Mouse (Mus musculus) lung, postnatal 0 days (tissue): ENCODE results near the gene Tubg2.

Experiments used
- CTCF ChIP-seq: IDR thresholded peaks from 2 replicates; pipeline ENCODE4 v1.5.1; 2016; ENCODE audit warnings: antibody characterized with exemption, mild to moderate bottlenecking
- EP300 ChIP-seq: IDR thresholded peaks from 2 replicates; pipeline ENCODE4 v1.6.1; 2016; ENCODE audit warnings: antibody characterized with exemption, mild to moderate bottlenecking, control low read depth

GRCm38 (mm10) chr11:101118105-101118504 lies 37.6 kb upstream of the Tubg2 start:
- TF ChIP-seq EP300: 0 out of 2 replicates have a peak, but pooled peaks have one; percentile 5
- TF ChIP-seq CTCF: no peak
